Mouse (Mus musculus) limb, embryonic 14.5 days (tissue): ENCODE data around the gene A630023A22Rik. TPM values are rescaled to one million over a fixed set of nuclear protein-coding genes. Genes with fewer than 3 reads are reported as not detected.

Experiments used
- ATAC-seq: fragments of 200-750 bp; cut with Nextera tagmentation; 2 replicates; pipeline ENCODE4 v1.8.0; 2017; ENCODE audit warnings: low read depth, moderate number of reproducible peaks, moderate TSS enrichment; ENCODE audit not compliant: low FRiP score
- DNase-seq: peaks from one replicate; pipeline ENCODE4 v3.0.0-alpha.2; 2015; ENCODE audit warnings: low spot score
- H3K27ac ChIP-seq: fragments of 300-500 bp; sonication (generic); replicated peaks from 2 replicates; pipeline ENCODE4 v1.5.1; 2014; ENCODE audit warnings: low read depth, mild to moderate bottlenecking, low read length, moderate library complexity, mixed read lengths
- H3K27me3 ChIP-seq: fragments of 300-500 bp; sonication (generic); 2 replicates; pipeline ENCODE4 v1.6.1; 2014; ENCODE audit warnings: low read length, mixed read lengths; ENCODE audit not compliant: control insufficient read depth, insufficient read depth
- H3K36me3 ChIP-seq: fragments of 300-500 bp; sonication (generic); 2 replicates; pipeline ENCODE4 v1.6.1; 2014; ENCODE audit warnings: mild to moderate bottlenecking, low read length, moderate library complexity, mixed read lengths; ENCODE audit not compliant: control insufficient read depth, insufficient read depth
- H3K4me1 ChIP-seq: fragments of 300-500 bp; sonication (generic); 2 replicates; pipeline ENCODE4 v1.6.1; 2014; ENCODE audit warnings: antibody characterized with exemption, low read length, mixed read lengths; ENCODE audit not compliant: control insufficient read depth, insufficient read depth
- H3K4me2 ChIP-seq: fragments of 300-500 bp; sonication (generic); replicated peaks from 2 replicates; pipeline ENCODE4 v1.6.1; 2014; ENCODE audit warnings: low read depth, mild to moderate bottlenecking, low read length, moderate library complexity; ENCODE audit not compliant: severe bottlenecking
- H3K4me3 ChIP-seq: fragments of 300-500 bp; sonication (generic); replicated peaks from 2 replicates; pipeline ENCODE4 v1.5.1; 2014; ENCODE audit warnings: low read length
- H3K9ac ChIP-seq: fragments of 300-500 bp; sonication (generic); 2 replicates; pipeline ENCODE4 v1.6.1; 2014; ENCODE audit warnings: mild to moderate bottlenecking, low read depth, low read length, moderate library complexity; ENCODE audit not compliant: severe bottlenecking
- H3K9me3 ChIP-seq: fragments of 300-500 bp; sonication (generic); 2 replicates; pipeline ENCODE4 v1.6.1; 2016; ENCODE audit warnings: low read length; ENCODE audit not compliant: control insufficient read depth
- POLR2A ChIP-seq: fragments of 200-500 bp; IDR thresholded peaks from 2 replicates; pipeline ENCODE4 v1.8.0; 2012; ENCODE audit warnings: inconsistent platforms, mild to moderate bottlenecking, moderate library complexity, borderline replicate concordance; ENCODE audit not compliant: insufficient read depth, insufficient read length; ENCODE audit errors: extremely low read depth
- WGBS: fragments of 180-500 bp; shearing (Covaris S2); extraction: QIAGEN DNeasy Blood & Tissue Kit; methylation state at CpG from one replicate; pipeline ENCODE4 v1.1.7; 2014; 5-methylcytosine and 5-hydroxymethylcytosine counted together
- polyA plus RNA-seq, 2 experiments: library from polyadenylated mRNA; depleted of rRNA in 1 of 2; stranded (reverse) in 1 of 2; unstranded in 1 of 2; fragments of >200 nt; fragmentation: Nextera tagmentation in 1 of 2; extraction: Ambion mirVana in 1 of 2; gene quantifications; 2 replicates each; pipeline versions ENCODE4 v1.2.1 to v1.2.3; 2012 to 2014

A630023A22Rik gene
- polyA plus RNA-seq, 2 experiments = not detected

GRCm38 (mm10) chr14:34119046-34119723 lies 16.6 kb upstream of the A630023A22Rik start:
- ATAC-seq = no peak
- 68% methylated on average over 7 of the region's 7 CpGs for WGBS

DNA sequence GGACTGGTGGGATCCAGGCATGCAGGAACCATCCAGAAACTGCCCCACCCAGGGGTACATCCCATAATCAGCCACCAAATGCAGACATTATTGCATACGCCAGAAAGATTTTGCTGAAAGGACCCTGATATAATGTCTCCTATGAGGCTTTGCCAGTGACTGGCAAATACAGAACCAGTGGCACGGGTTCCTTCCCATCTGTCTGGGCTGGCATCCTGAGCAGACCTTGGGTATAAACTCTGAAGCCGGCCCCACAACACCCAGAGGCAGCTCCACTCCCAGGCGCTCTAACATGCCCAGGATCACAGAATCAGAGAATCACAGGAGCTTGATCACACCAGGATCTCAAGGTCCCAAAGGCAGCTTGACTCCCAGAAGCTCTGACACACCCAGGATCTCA lies 11.8 kb upstream of the A630023A22Rik start:
- Histone ChIP-seq H3K27me3 (no peaks in the 10 kb centered on the region), H3K4me1 (no peaks in the 10 kb centered on the region), H3K4me2 (no peak overlapping the region), H3K36me3 (no peaks in the 10 kb centered on the region), H3K27ac (no peak overlapping the region), H3K9ac (no peak overlapping the region), H3K4me3 (no peak overlapping the region), H3K9me3 (no peaks in the 10 kb centered on the region)
- TF ChIP-seq POLR2A = no peak
- ATAC-seq (no peak), DNase-seq (no peak)
- 85% methylated on average over 4 of the region's 4 CpGs for WGBS

More at GRCm38 (mm10) chr14:34119046-34119723, 16.6 kb upstream of the A630023A22Rik start:
- Histone ChIP-seq H3K9me3 (no peaks in the 10 kb centered on the region), H3K9ac (no peak overlapping the region), H3K4me1 (no peaks in the 10 kb centered on the region), H3K27ac (no peak overlapping the region), H3K36me3 (no peaks in the 10 kb centered on the region), H3K4me2 (no peak overlapping the region), H3K27me3 (no peaks in the 10 kb centered on the region), H3K4me3 (no peak overlapping the region)
- DNase-seq = no peak
- no peak for TF ChIP-seq POLR2A

GRCm38 (mm10) chr14:34107594-34107993 lies 5.0 kb upstream of the A630023A22Rik start:
- no peak overlapping the region for H3K4me2 ChIP-seq
- 78% methylated on average over 4 of the region's 4 CpGs for WGBS
- H3K9me3 ChIP-seq = no peaks in the 10 kb centered on the region
- H3K27me3 ChIP-seq = no peaks in the 10 kb centered on the region
- H3K36me3 ChIP-seq = no peaks in the 10 kb centered on the region
- no peak overlapping the region for H3K4me3 ChIP-seq
- peaks cover 4% of the 10 kb centered on the region; the same call in 1 of the 2 replicates for H3K4me1 ChIP-seq
- H3K27ac ChIP-seq = no peak overlapping the region
- ATAC-seq = no peak
- no peak overlapping the region for H3K9ac ChIP-seq
- no peak for TF ChIP-seq POLR2A
- no peak for DNase-seq

DNA sequence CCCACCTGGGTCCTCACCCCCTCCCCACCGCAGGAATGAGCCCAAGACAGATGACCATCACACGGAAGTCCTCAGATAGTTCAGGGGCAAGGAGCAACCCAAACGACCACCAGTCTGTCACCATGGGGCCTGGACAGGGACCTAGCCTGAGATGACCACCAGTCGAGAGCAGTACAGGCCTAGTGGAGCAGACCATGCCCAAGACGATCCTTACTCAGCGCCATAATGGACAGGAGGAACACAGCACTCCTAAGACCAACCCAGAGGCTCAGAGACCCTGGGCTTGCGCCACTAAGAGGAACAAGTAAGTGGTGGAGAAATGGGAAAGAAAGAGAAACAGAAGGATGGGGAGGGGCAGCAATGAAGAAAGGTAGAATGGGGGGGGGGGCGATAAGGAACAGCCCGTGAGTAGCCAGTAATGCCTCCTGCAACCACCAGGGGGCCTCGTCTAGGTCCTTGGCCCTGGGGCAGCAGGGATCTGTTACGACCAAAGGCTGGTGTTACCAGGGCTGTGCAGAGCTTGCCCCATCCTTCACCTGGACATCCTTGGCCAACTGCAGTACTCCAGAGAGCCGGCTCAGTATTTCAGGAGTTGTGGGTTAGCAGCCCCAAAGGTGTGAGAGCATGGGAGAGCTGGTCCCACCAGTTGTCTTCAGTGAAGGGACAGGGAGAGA lies 4.0 kb upstream of the A630023A22Rik start:
- TF ChIP-seq POLR2A = no peak

DNA sequence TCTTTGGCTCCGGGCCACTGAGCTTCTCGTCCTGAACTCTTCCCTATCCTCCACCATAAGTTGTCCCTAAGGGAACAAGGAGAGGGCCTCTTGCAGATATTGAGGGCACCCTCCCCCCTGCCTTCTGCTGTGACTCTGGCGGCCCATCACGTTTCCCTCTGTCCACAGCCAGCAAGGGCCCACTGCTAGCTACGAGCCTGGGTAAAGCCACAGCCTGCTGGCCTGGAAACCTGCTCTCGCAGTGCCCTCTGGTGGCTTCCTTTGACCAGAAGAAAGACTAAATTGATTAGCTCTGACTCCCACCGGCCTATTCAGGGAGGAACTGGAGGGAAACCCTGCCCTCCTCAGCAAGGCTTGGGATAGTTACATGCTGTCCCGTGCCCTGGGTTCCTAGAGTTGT lies 2.3 kb upstream of the A630023A22Rik start:
- no peak overlapping the region for H3K4me2 ChIP-seq
- no peaks in the 10 kb centered on the region for H3K27me3 ChIP-seq
- H3K4me1 ChIP-seq = peaks cover 4% of the 10 kb centered on the region; the same call in 1 of the 2 replicates
- no peak overlapping the region for H3K27ac ChIP-seq
- no peak overlapping the region for H3K4me3 ChIP-seq
- no peak overlapping the region for H3K9ac ChIP-seq
- DNase-seq = peak; percentile 64
- no peaks in the 10 kb centered on the region for H3K36me3 ChIP-seq
- TF ChIP-seq POLR2A = no peak
- no peaks in the 10 kb centered on the region for H3K9me3 ChIP-seq
- 19% methylated on average over 8 of the region's 8 CpGs for WGBS
- ATAC-seq = 0 out of 2 replicates have a peak, but pooled peaks have one; percentile 44

More for the DNA sequence above, 4.0 kb upstream of the A630023A22Rik start:
- Histone ChIP-seq H3K4me2 (no peak overlapping the region), H3K9me3 (no peaks in the 10 kb centered on the region), H3K4me3 (no peak overlapping the region), H3K27ac (no peak overlapping the region), H3K36me3 (no peaks in the 10 kb centered on the region), H3K27me3 (no peaks in the 10 kb centered on the region), H3K4me1 (peaks cover 4% of the 10 kb centered on the region; the same call in 1 of the 2 replicates), H3K9ac (no peak overlapping the region)
- DNase-seq (no peak), ATAC-seq (no peak)
- WGBS = 57% methylated on average over 11 of the region's 12 CpGs
